In the genomic region with DNA sequence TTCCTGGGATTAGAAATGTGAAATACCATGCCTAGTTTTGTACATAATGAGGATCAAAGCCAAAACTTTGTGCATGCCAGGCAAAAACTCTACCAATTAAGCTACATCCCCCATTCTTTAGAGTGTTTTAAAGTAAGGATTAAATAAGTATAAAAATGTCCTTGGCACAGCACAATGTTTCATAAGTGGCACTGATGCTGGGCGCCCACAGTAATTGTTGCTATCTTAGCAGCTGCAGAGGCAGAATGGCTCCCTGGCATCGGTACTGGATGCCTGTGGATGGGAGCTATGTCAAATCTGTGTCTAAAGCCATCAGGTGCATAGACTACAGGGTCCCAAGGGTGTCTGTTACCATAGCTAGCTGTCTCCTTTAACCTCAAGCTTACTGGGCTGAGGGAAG, we compare ENCODE assay signal across 16 mouse cellular contexts. TPM values are rescaled to one million over a fixed set of nuclear protein-coding genes. Genes with fewer than 3 reads are reported as not detected.
DNase-seq lines count a peak whose midpoint lies in the region; ATAC-seq and TF ChIP-seq lines count a peak whose summit lies in the region.
"Had no signal": no experiment of that assay in that cellular context is flagged by ENCODE, and none has a peak within 500 bp of the region (broad histone marks: within the 10 kb centered on the region; RNA-seq: fewer than 3 reads in every experiment).

No protein-coding gene starts in this region.

- H3K4me3 ChIP-seq in olfactory bulb, adult 2 months (ENCODE audit: insufficient read depth, low read depth, low read length): no peak overlapping the region
- H3K4me3 ChIP-seq: embryonic facial prominence, embryonic 13.5 days; heart, embryonic 12.5 days; midbrain, embryonic 10.5 days had no signal

- no peak for TF ChIP-seq CTCF in olfactory bulb, adult 2 months (IDR thresholded peaks at IDR 0.05; ENCODE audit: insufficient read depth, low read depth, low read length)

- peak overlapping the region; percentile 71 for H3K27ac ChIP-seq in olfactory bulb, adult 2 months (ENCODE audit: insufficient read depth, low read depth, low read length)
- H3K27ac ChIP-seq: embryonic facial prominence, embryonic 13.5 days; midbrain, embryonic 10.5 days; stomach, postnatal 0 days had no signal

- WGBS in olfactory bulb, adult 2 months: 43% methylated on average over 2 of the region's 2 CpGs

- H3K4me1 ChIP-seq in olfactory bulb, adult 2 months (ENCODE audit: control insufficient read depth, insufficient read depth, low read length): peaks cover 31% of the 10 kb centered on the region

- ATAC-seq in cerebellum, adult (ENCODE audit: insufficient number of reproducible peaks, low FRiP score, low TSS enrichment): no peak
- ATAC-seq: inflammation-experienced regulatory T-cells, adult 6 months had no signal

- no peak for TF ChIP-seq POLR2A in olfactory bulb, adult 2 months (IDR thresholded peaks at IDR 0.05; ENCODE audit: insufficient read depth, low read depth, low read length)

- DNase-seq in layer of hippocampus, adult 11-12 months (ENCODE audit: low spot score): peak; percentile 70
- no peak for DNase-seq in layer of hippocampus, postnatal 25 days (ENCODE audit: extremely low spot score in 1 of 2, low spot score in 1 of 2)
- peak; percentile 79 for DNase-seq in layer of hippocampus, adult 9-11 months
- no peak for DNase-seq in adrenal gland, postnatal 25 days
- DNase-seq in cerebellum, postnatal 4 days (ENCODE audit: low spot score in 2 of 2): no peak
- DNase-seq: adrenal gland, postnatal 36 days; heart, postnatal 36 days; lung, postnatal 36 days; thymus, postnatal 36 days had no signal

RNA-seq across cellular contexts. Expression of gene Rhob, which starts 28.8 kb away (rescaled TPM):
- 100 to 1,000 TPM; 336 to 418 TPM for total RNA-seq in layer of hippocampus, postnatal 25 days (2021)
- 196 TPM in 1 of 2 replicates, not detected in the other for polyA plus RNA-seq in olfactory bulb, adult 2 months (2012; ENCODE audit: insufficient read depth, insufficient read length, low replicate concordance, missing spikeins)
- 182 and 212 TPM in 2 replicates for total RNA-seq in adrenal gland, postnatal 25 days (2021)

Comparison
In these comparisons a context has a peak if more than half of its experiments do, and no peak if none do; other contexts are left out.
1. DNase-seq: peak in layer of hippocampus, adult 11-12 months (single experiment) and layer of hippocampus, adult 9-11 months (single experiment); none in layer of hippocampus, postnatal 25 days (0 of 2), adrenal gland, postnatal 25 days (single experiment) and cerebellum, postnatal 4 days (0 of 2).